ENCODE assay signal across 19 mouse cellular contexts in the genomic region with DNA sequence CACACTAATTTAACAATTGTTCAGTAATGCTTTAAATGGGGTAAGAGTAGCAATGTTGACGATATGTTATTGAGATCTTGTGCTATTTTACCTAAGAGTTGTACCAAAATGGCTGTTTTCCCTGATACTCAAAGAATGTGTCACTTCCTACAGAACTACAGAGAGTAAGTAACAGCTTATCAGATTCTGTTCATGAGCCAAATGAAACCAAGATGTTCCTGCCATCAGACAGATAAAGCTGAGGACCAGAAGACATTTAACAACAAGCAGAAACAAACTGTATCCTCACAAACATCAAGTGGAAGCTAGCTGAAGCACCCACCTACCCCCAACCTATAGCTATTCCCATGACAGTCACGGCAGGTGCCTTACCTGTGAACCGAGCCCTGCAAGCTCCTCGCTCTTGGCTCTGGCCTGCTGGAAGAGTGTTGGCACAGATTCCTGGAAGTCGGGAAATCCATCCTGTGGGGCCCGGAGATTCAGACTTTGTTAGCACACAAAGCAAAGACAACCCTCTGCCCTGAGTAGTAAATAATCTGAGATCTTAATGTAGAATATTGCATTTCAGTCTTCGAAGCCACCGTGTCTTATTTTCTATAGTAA. TPM values are rescaled to one million over a fixed set of nuclear protein-coding genes. Genes with fewer than 3 reads are reported as not detected.
DNase-seq lines count a peak whose midpoint lies in the region; ATAC-seq and TF ChIP-seq lines count a peak whose summit lies in the region.
"Had no signal": no experiment of that assay in that cellular context is flagged by ENCODE, and none has a peak within 500 bp of the region (broad histone marks: within the 10 kb centered on the region; RNA-seq: fewer than 3 reads in every experiment).

No protein-coding gene starts in this region.

- no peak for ATAC-seq in cerebellum, adult (ENCODE audit: insufficient number of reproducible peaks, low FRiP score, low TSS enrichment)
- ATAC-seq in liver, embryonic 11.5 days (replicated peaks; ENCODE audit: low FRiP score) = no peak
- ATAC-seq in liver, embryonic 16.5 days (ENCODE audit: low read depth) = no peak
- ATAC-seq: forebrain, embryonic 15.5 days had no signal

- H3K36me3 ChIP-seq in liver, adult 2 months (ENCODE audit: control insufficient read depth, insufficient read depth, low read length) = peaks cover 38% of the 10 kb centered on the region
- no peaks in the 10 kb centered on the region; the same call in 1 of the 2 replicates for H3K36me3 ChIP-seq in liver, embryonic 11.5 days (ENCODE audit: control insufficient read depth, insufficient read depth, low read length)
- no peaks in the 10 kb centered on the region for H3K36me3 ChIP-seq in liver, embryonic 16.5 days (ENCODE audit: control insufficient read depth, insufficient read depth)
- H3K36me3 ChIP-seq: embryonic facial prominence, embryonic 12.5 days; forebrain, embryonic 15.5 days had no signal

- 39% methylated on average over 8 of the region's 8 CpGs for WGBS in liver, adult 2 months
- 89% methylated on average over 8 of the region's 8 CpGs for WGBS in liver, embryonic 11.5 days
- WGBS in liver, embryonic 16.5 days (ENCODE audit: insufficient replicate concordance) = 74% methylated on average over 8 of the region's 8 CpGs

- H3K27ac ChIP-seq in liver, adult 2 months (replicated peaks; ENCODE audit: insufficient read depth, low read depth, low read length) = peak overlapping the region; percentile 80
- H3K27ac ChIP-seq in liver, embryonic 11.5 days (ENCODE audit: low read depth, low read length) = no peak overlapping the region
- H3K27ac ChIP-seq in liver, embryonic 16.5 days (ENCODE audit: low read length) = peak overlapping the region; percentile 74
- H3K27ac ChIP-seq: embryonic facial prominence, embryonic 12.5 days; forebrain, embryonic 15.5 days; heart, embryonic 15.5 days; hindbrain, embryonic 14.5 days had no signal

- DNase-seq in cerebellum, postnatal 25 days = peak; percentile 25 to 37
- peak; percentile 67 for DNase-seq in liver, adult 2 months (ENCODE audit: extremely low read depth, low read depth, low spot score)
- no peak for DNase-seq in liver, embryonic 11.5 days (ENCODE audit: low spot score)
- no peak for DNase-seq in testis, postnatal 14 days (ENCODE audit: low spot score)
- DNase-seq: adrenal gland, adult 2 months; adrenal gland, postnatal 25 days; cerebellum, adult 11-12 months; cerebellum, postnatal 10 days; gastrocnemius, postnatal 36 days; heart, adult 18-20 months; heart, postnatal 14 days had no signal

- TF ChIP-seq POLR2A in liver, adult 2 months (IDR thresholded peaks at IDR 0.05; ENCODE audit: extremely low read depth, insufficient read depth, low read length) = no peak

- no peaks in the 10 kb centered on the region for H3K79me2 ChIP-seq in liver, adult 2 months (ENCODE audit: control insufficient read depth, insufficient read depth, low read length)

- no peaks in the 10 kb centered on the region for H3K9me3 ChIP-seq in liver, embryonic 11.5 days (ENCODE audit: control insufficient read depth, low read length)
- no peaks in the 10 kb centered on the region for H3K9me3 ChIP-seq in liver, embryonic 16.5 days (replicated peaks; ENCODE audit: control insufficient read depth, low read length)
- H3K9me3 ChIP-seq: embryonic facial prominence, embryonic 12.5 days; forebrain, embryonic 15.5 days; heart, embryonic 15.5 days had no signal

- no peaks in the 10 kb centered on the region for H3K27me3 ChIP-seq in liver, adult 2 months (ENCODE audit: control insufficient read depth, insufficient read depth, low read length)
- no peaks in the 10 kb centered on the region for H3K27me3 ChIP-seq in liver, embryonic 11.5 days (replicated peaks; ENCODE audit: control insufficient read depth, insufficient read depth, low read length)
- no peaks in the 10 kb centered on the region for H3K27me3 ChIP-seq in liver, embryonic 16.5 days (ENCODE audit: control insufficient read depth, insufficient read depth, low read depth, low read length)
- H3K27me3 ChIP-seq: CH12.LX; embryonic facial prominence, embryonic 12.5 days; forebrain, embryonic 15.5 days; heart, embryonic 15.5 days had no signal

- H3K4me2 ChIP-seq in liver, embryonic 11.5 days = no peak overlapping the region
- H3K4me2 ChIP-seq in liver, embryonic 16.5 days (ENCODE audit: low read depth, low read length) = no peak overlapping the region
- H3K4me2 ChIP-seq: embryonic facial prominence, embryonic 12.5 days; forebrain, embryonic 15.5 days; heart, embryonic 11.5 days; heart, embryonic 15.5 days; hindbrain, embryonic 14.5 days had no signal

- peaks cover 19% of the 10 kb centered on the region for H3K4me1 ChIP-seq in liver, adult 2 months (ENCODE audit: control insufficient read depth, insufficient read depth, low read length)
- peaks cover 9% of the 10 kb centered on the region; the same call in 1 of the 2 replicates for H3K4me1 ChIP-seq in liver, embryonic 11.5 days (replicated peaks; ENCODE audit: control insufficient read depth, insufficient read depth, low read length)
- peaks cover 5% of the 10 kb centered on the region for H3K4me1 ChIP-seq in liver, embryonic 16.5 days (ENCODE audit: control insufficient read depth, low read depth, low read length)
- H3K4me1 ChIP-seq: heart, embryonic 15.5 days had no signal

- no peak for TF ChIP-seq CTCF in liver, adult 2 months (IDR thresholded peaks at IDR 0.05; ENCODE audit: low read depth, low read length)

- H3K9ac ChIP-seq in liver, adult 2 months (ENCODE audit: low read depth, low read length) = no peak overlapping the region
- H3K9ac ChIP-seq in liver, embryonic 11.5 days (ENCODE audit: low read depth, low read length) = no peak overlapping the region
- H3K9ac ChIP-seq in liver, embryonic 16.5 days (ENCODE audit: low read depth, low read length) = no peak overlapping the region
- H3K9ac ChIP-seq: embryonic facial prominence, embryonic 12.5 days; forebrain, embryonic 15.5 days; heart, embryonic 15.5 days; hindbrain, embryonic 14.5 days had no signal

- H3K4me3 ChIP-seq in liver, adult 2 months (ENCODE audit: insufficient read depth, low read depth, low read length) = no peak overlapping the region
- H3K4me3 ChIP-seq in liver, embryonic 11.5 days (ENCODE audit: low read depth, low read length) = no peak overlapping the region
- H3K4me3 ChIP-seq in liver, embryonic 16.5 days (ENCODE audit: low read depth, low read length) = no peak overlapping the region
- H3K4me3 ChIP-seq: embryonic facial prominence, embryonic 12.5 days; forebrain, embryonic 15.5 days; heart, embryonic 15.5 days had no signal

RNA-seq across cellular contexts. Expression of gene Nab1, which starts 33.9 kb away (rescaled TPM):
- total RNA-seq in liver, adult 2 months (2014; rRNA removed) = 40.7 and 50.5 TPM in 2 replicates
- polyA plus RNA-seq in liver, adult 2 months (2012; rRNA removed) = 12.8 and 20.9 TPM in 2 replicates
- 20.5 and 20.6 TPM in 2 replicates for polyA plus RNA-seq in liver, embryonic 11.5 days (2014; fragmentation: Nextera tagmentation; extraction: Ambion mirVana)
- polyA plus RNA-seq in liver, embryonic 16.5 days (2015; fragmentation: Nextera tagmentation; extraction: Ambion mirVana) = 9.4 and 10.8 TPM in 2 replicates

Comparison
In these comparisons a context has a peak if more than half of its experiments do, and no peak if none do; other contexts are left out.
1. DNase-seq: peak in cerebellum, postnatal 25 days (2 of 2) and liver, adult 2 months (single experiment); none in liver, embryonic 11.5 days (single experiment) and testis, postnatal 14 days (single experiment).